Mouse (Mus musculus) activated CD4-positive, CD25-positive, alpha-beta regulatory T cell, adult 4 months (primary cell): ENCODE measurements around the gene Pimreg. TPM values are rescaled to one million over a fixed set of nuclear protein-coding genes. Genes with fewer than 3 reads are reported as not detected.
A peak's percentile ranks its signal among the peaks of the same experiment; 100 is the strongest.

ENCODE experiments used
- ATAC-seq: one replicate; pipeline ENCODE4 v1.8.0; 2017
- polyA plus RNA-seq, 2 experiments: library from polyadenylated mRNA; unstranded; fragments of 100-300 nt; shearing (Covaris generic); gene quantifications; one replicate each; pipeline ENCODE4 v1.2.1; 2017

Pimreg gene
- 1 to 10 TPM; 9.5 to 9.7 TPM for polyA plus RNA-seq

DNA sequence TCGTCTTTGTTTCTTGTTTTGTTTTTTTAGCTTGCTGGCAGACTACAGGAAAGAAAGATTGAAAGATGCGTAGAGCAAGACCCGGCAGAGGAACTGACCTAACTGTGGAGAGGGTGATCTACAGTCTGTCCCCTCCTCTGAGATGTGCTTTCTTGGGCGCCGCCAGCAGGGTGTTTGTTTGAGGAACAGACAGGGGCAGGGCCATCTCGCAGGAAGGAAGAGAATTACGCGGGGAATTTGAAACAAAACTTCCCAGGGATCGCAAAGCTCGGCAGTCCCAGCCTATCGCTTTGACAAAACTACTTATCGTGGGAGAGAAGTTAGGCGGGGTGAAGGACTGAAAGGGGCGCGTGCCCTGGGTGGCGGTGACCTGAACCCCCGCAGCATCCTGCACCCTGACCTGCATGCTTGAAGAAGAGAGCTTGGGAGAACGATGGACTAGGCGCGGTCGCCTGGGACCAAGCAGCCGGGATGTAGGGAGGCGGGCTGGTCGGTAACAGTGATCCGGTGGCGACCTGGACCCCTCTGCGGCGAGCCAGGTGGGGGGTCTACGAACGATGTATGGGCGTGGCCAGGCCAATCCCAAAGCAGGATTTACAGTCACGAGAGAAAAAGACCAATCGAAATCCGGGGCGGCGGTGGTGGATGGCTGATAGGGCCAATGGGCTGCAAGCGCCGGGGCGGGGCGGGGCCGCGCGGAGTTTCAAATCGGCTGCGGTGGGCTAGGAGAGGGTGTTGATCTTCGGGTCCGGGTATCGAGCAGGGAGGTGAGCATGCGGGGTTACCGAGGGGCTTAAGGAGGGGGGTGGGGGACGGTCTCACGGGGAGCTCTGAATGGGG lies at the start of gene Pimreg:
Gene Pimreg, plus strand, starts transcription at position 265 of the 840 bp plus-strand sequence.
- peak; percentile 89 for ATAC-seq

DNA sequence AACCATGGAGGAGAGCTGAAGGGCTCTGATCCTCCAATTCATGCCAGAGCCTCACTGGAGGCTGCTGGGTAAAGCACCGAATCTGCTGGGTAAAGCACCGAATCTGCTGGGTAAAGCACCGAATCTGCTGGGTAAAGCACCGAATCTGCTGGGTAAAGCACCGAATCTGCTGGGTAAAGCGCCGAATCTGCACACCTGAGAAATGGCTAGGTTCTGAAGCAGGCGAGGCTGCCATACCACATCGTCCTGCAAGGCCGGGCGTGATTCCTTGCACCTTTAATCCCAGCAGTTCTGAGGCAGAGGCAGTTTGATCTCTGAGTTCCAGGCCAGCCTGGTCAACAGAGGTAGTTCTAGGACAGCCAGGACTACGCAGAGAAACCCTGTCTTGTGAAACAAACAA lies 49.4 kb upstream of the Pimreg start:
- no peak for ATAC-seq

DNA sequence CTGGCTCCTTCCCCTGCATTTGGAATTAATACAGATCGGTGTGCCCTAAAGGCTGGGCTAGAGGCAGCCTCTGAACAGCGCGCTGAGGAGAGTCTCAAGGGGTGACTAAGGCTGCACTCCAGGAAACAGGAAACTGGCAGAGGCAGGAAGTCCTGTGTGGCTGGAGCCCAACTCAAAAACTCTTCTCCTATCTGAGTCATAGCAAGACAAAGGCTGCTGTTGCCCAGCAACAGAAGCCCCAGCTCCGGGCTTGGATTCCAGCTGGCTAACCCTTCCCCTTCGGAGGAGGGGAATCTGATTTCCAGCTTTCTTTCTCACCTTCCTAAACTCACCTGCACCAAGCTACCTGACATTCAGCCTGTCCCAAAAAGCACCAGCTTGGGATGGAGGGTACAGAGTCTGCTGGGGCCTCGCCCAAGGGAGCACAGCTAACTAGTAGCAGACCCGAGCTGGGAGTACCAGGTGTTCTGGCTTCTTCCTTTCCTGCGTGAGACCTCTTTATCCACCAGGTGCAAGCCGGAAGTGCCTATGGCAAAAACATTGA lies 45.8 kb upstream of the Pimreg start:
- peak; percentile 88 for ATAC-seq

DNA sequence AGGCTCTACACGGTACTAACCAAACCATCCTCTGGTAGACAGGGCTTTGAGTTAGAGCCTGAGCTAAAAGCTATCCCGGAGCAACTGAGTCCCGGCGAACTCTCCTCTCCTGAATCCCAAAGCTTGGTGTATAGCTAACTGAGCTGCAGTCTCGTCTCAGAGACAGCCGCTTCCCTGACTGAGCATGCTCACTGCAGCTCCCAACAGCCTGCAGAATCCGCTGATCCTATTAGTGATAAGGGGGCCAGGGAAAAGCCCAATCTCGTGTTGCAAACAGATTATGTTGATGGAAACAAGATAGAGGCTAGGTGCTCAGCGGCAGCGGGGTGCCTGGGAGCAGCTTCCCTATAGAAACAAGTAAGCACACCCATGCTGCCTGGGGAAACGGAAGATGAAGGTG lies 45.0 kb upstream of the Pimreg start:
- ATAC-seq, result no peak

DNA sequence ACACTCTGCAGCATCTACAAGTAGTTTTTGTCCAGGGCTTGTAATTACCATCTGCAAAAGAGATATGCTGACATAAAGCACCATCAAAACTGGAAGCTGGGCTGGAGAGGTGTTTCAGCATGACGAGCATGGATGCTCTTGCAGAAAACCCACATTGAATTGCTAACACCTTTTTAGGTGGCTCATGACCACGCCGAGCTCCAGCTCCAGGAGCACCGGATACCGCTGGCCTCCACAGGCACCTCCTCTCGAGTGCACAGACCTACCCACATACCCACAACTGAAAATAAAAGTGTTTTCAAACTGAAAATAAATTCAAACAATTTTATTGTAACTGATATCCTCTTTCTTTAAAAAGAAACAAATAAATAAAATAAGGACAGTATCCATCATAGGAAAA lies 41.6 kb upstream of the Pimreg start:
- peak; percentile 55 for ATAC-seq

DNA sequence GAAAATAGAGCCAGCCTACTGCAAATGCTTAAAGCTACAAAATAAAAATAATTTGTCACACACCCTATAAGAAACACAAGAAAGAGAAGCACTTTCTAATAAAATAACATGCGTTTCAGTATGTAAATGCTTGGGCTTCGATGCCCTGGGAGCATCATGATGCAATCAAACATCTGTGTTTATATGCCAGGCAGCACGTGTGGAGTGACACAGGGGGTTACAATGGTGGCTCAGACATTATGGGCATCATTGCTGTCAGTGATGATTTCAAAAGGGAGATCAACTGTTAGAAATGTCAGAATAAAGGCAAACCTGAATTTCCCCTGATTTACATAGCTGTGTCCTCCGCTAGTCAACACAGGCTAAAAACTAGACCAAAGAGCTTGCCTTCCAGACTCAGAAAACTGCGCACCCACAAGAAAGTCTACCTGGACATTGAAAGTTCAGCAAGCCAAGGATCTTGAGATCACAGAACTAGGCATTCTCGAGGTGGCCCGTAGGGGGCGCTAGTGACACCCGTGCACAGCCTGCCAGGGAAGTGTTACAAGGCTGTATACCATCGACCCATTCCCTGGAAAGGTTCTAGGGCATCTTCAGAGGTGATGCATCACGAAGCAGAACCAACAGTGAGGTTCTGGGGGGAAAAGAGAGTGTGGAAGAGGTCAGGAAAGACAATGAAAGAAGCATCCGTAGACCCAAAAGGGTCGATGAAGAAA lies 39.5 kb upstream of the Pimreg start:
- ATAC-seq, result peak; percentile 38

DNA sequence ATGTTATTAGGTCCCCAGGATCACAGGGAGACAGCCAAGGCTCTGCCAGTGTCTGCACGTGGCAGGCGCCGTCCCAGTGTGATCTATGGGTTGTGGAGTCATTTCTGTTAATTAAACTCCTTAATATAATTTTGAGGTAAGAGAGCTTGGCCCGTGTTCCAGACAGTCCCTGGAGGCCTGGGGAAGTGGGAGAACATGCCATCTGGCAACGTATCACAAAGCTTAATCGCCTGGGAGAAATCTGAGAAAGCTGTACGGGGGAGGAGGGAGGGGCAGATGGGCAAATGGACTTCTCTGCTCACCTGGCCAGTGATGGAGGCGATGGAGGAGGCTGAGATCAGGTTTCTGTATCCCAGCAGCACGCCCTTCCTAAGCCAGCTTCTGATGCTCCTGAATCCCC lies 38.7 kb upstream of the Pimreg start:
- no peak for ATAC-seq

DNA sequence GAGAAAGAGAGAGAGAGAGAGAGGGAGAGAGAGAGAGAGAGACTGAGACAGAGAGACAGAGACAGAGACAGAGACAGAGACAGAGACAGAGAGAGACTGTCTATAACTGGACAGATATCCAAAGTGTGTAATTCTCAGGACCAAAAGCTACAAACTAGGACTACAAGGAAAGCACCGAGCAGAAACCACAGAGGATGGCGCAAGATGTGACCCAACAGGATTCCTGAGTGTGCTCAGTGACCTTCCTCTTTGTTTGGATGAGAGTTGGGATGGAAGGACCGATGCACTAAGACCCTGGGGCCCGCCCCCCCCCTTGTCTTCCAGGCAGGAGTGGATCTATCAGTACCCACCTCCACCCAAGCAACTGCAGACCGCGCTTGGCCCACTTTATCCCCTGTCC lies 36.3 kb upstream of the Pimreg start:
- no peak for ATAC-seq

DNA sequence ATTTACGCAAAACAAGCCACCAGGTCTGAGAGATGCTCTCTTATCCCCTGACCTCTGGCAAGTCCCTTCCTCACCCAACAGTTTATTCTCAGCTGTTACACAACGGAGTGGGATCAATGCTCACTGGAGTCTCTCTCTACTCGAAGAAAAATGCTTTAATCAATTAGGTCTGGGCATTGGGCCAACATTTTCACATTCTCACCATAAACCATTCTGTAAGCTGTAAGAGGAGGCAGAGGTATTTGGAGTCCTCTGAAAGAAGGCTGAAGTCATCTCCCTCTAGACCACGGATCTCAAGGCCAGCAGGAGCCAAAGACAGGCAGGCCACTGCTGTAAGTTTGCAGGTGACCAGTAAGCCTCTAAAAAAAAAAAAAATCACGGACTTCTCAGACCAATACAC lies 31.5 kb upstream of the Pimreg start:
- ATAC-seq, result no peak

DNA sequence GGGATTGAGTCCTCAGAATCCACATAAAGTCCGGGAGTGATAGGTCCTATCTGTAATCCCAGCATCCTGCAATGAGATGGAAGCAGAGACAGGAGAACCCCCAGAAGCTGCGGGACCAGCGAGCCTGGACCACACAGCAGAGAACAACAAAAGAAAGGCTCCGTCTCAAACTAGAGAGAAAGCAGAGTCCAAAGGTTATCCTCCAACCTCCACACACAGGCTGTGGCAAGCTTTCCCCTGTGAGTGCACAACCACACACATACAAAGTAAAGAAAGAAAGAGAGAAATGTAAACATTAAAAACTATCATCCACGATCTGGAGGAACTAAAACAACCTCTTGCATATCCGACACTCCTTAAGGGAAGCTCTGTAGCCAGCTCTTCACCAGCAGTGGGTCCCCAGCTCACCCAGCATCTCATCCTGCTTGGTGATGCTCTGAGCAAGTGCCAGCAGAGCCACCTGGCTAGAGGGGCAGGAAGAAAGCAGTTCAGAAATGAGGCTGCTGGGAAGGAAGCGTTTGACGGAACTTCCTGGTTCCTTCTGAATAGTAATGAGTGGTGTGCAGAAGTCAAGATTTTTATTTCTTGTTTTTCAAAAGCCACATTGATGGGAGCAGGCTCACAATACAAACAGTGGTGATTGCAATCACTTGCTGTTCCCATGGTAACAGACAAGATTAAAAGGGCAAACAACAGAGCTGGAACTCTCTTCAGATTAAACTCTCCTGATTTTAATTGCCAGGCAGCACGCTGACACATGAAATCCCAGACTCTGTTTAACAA lies 30.7 kb upstream of the Pimreg start:
- peak; percentile 57 for ATAC-seq

DNA sequence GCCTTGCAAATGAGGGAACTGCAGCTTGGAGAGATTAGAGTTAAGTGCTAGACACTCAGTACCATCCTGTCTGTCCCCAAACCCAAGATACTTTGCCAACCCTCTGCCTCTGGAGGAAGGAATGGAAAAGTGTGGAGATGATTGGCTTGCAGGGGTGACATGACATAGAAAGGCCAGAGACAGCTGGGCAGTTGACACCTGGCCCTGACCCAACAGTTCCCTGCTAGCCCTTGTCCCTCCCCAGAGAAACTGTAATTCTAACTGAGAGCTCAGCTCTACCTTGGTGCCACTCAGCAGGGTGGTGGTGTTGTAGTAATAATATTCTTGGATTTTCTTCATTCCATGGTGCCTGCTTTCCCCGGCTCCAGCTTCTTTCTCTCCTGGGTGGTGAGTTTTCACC lies 29.9 kb upstream of the Pimreg start:
- no peak for ATAC-seq

DNA sequence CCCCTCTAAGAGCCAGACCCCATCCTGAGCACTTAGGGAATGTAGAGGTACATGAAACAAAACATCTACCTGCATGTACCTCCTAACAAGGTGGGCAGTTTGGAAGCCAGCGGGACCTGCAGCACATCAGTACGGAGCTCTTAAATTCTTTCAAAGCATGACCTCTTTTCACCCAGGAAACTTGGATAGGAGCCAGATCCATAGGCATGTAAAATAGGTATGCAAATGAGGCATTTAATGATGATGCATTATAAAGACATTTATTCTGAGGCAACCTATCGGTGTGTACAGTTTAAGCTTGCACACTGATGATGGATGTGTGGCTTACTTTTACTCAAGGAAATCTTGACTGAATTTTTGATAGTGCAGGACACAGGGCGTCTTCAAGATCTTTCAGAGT lies 27.2 kb upstream of the Pimreg start:
- ATAC-seq, result no peak

DNA sequence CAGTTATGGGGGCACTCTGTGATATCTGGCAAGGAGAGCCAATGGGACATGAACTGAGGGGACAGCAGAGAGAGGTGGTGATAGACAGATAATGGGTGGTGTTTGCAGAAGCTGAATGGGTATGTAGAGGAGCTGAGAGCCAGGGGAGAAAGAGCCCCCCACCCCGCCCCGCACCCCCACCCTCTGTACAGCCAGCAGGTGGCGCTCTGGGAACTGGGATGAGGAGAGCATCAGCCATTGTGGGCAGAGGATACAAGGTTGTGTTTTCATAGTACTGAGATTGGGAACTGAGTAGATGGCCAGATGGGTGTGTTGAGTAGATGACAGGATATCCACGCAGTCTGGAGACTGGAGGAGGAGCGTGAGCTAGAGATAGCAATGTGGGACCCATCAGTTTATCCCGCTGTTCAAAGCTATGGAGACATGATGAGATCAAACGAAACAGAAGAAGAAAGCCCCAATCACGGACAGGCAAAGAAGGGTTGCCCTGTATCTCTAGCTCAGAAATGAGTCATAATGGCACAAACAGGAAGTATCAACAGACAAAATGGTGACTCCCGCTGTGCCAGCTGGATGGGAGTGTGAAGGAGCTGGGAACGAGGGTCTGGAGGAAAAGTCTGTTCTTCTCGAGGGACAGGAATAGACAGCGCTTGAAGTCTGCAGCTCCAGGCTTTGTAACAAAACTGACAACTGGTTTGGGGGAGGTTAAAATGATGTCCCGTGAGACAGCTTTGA lies 25.1 kb upstream of the Pimreg start:
- no peak for ATAC-seq

DNA sequence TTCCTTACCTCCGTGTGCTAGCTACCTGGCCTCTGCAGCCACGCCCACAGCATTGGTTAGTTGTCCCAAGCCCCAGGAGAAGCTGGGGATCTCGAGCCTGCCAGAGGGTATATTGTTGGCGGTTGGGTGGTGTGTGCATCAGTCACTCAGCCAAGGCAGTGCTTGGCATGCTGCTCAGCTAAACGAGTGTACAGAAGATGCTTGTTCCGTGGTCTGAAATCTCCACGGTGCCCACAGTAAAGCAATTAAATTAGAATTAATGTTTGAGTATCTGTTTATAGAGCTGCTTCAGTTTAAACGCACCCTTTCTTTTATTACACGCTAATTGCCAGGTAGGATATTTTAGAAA lies 24.6 kb upstream of the Pimreg start:
- no peak for ATAC-seq

DNA sequence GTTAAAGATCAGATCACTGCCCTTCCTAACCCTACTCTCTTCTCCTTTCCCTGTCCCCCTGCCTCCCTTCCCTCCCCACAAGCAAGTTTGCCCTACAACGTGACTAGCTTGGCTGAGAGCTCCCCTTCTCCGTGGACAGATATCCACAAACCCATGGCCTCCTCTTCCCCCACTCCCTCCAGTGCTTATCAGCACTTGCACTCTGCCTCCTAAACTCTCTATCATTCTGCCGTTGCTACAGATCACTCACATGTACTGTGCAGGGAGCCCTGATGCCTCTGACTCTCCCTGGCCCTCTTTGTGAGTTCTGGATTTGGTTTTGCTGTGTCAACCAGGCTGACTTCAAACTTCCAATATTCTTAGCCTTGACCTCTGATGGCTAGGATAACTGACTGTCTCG lies 20.8 kb upstream of the Pimreg start:
- ATAC-seq, result no peak

DNA sequence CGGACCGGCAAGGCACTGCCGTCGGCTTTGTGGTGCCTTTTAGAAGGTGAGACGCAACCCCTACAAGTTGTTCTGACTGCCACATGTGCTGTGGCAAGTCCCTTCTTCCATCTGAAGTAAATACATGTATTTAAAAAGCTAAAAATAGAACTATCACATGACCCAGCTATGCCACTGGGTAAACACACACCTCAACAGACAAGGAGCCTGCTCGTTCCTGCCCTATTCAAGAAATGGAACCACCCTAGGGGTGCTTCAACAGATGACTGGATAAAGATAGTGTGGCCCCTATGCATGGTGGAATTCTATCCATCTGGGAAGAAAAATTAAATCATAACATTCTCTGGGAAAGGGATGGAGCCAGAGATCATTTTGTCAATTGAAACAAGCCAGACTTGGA lies 19.0 kb upstream of the Pimreg start:
- no peak for ATAC-seq

DNA sequence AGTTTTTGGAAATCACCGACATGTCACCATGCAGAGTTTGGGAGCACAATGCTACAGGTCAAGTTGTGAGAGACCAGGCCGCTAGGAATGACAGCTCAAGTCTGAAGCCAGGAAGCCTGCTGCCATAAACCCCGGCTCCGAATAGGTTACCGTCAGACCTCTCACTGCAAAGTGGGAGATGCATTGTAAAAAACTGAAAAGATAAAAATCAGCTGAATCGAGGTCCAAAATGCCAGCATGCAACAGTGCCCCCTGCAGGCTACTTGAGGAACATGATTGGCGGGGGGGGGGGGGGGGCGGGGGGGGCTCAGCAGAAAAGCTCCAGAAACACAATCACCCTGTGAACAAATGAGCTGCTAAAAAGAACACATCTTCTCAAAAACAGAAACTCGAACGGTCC lies 18.3 kb upstream of the Pimreg start:
- ATAC-seq, result peak; percentile 19

DNA sequence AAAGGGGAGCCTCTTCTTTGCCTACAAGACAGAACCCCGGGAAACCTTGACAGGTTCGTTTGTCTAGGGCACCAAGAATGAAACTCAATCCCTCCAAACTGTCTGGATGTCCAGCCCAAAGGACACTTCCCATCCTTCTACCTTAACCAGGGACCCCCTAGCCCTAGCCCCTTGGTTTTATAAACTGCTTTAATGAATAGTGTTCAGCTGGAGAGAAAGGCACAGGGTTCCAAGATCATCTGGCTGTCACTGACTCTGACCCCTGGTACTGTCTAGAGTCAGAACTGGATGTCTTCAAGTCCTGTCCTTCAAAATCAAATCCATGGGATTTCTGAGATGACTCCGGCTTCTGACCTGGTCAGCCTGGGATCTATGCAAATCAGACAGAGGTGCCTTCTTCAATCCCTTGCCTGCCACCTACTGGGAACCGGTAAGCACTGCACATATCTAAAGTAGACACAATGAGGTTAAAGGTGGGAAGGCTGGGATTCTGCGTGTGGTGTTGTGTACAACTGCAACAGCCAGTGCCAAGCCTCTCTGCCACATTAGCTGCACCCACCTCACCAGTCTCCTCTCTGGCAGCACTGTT lies 17.5 kb upstream of the Pimreg start:
- peak; percentile 61 for ATAC-seq

DNA sequence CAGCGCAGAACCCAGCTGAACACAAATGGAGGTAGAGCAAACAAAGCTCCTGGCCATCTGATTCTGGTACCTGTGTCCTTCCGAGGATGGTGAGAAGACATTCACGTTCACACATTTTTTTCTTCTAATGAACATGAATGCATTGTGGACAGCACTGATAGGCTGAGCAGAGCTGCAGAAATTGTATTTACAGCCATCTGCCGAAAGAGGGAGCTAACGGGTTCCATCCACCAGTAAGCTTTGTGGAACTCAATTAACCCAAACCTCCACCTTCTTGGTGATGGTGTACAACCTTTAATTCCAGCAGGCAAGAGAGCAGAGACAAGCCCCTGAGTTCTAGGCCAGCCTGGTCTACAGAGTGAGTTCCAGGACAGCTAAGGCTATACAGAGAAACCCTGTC lies 16.0 kb upstream of the Pimreg start:
- ATAC-seq, result peak; percentile 43

DNA sequence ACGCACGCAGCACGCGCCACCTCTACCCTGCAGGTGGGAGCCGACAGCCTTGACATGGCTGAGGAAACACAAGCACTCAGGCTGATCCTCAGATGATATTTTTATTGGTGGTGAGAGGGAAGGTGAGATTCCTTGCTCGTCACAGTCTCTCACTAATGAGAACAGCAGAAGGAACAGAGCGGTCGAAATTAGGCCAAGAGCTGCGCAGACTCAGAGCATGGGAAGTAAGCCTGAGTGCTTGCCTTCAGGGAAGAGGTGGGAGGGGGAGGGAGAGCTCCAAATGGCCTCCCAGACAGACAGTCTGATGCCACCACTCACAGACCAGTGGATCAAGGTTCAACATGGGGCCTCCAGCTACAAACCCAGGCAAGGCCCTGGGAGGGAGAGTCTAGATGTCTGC lies 15.3 kb upstream of the Pimreg start:
- ATAC-seq, result no peak

DNA sequence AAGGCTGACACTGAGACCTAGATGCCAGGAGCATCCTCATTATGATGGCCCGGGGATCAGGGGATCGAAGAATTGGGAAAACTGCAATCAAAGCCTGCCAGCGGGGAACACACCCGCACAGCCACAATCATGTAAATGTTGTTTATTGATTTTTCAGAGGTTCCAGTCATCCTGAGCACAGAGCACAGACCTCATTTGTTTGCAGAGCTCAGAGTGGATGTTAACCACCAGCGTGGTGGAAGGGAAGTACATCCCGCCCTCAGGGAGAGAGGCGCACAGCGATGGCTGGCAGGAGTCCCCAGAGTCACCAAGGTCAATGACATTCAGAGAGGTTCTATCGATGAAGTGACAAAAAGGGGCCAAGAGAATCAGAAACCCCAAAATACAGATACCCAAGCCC lies 14.0 kb upstream of the Pimreg start:
- ATAC-seq, result no peak

DNA sequence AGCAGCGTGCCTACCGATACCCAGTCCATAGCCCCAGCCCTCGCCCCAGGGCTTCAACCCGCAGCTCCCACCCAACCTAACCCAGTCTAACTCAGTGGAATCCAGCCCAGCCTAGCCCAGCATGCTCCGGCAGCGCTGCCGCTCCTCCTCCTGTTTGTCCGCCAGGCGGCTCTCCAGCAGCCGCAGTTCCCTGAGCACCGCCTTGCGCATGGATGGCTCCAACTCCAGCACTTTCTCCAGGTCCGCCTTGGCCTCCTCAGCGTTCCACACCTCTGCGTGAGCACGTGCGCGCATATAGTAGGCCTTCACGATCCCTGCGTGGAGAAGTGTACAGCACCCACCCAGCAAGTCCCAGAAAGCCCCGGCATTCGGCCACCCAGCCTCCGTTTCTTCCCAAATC lies 12.7 kb upstream of the Pimreg start:
- ATAC-seq, result no peak
